Mouse (Mus musculus) MN1 (cell line): ENCODE measurements at regions not wholly inside any gene's neighbourhood (a gene's known extent, or its start where the extent isn't known, plus 50 kb on each side); places are given as distances from the start of the nearest gene placed in this dataset.

ENCODE experiments used
- DNase-seq: peaks from one replicate; pipeline ENCODE4 v3.0.0-alpha.2; 2016; ENCODE audit warnings: low spot score

GRCm38 (mm10) chr10:15592161-15592560 is 874.1 kb upstream of the Gje1 start:
- no peak for DNase-seq

GRCm38 (mm10) chr10:15586081-15586480 is 868.1 kb upstream of the Gje1 start:
- DNase-seq, result no peak

DNA sequence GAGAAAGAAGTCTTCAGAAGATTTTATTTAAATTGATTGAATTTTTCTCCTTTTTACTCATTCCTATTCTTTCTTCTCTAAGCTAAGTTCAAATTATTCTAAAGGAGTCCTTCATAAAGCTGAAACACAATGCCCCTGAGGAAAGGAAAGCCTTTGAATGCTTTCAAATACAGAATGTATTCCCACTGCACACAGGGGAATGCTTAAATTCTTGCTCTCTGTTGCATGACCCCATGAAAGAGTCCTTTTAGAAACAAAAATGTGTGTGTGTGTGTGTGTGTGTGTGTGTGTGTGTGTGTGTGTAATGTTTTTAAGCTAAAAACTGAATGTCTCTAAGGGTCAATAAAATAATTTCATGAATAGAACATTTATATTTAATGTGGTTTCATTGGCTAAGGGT is 846.1 kb upstream of the Gje1 start:
- no peak for DNase-seq

- DNase-seq, result no peak
Measured at GRCm38 (mm10) chr10:15553407-15554064, 835.5 kb upstream of the Gje1 start.

DNA sequence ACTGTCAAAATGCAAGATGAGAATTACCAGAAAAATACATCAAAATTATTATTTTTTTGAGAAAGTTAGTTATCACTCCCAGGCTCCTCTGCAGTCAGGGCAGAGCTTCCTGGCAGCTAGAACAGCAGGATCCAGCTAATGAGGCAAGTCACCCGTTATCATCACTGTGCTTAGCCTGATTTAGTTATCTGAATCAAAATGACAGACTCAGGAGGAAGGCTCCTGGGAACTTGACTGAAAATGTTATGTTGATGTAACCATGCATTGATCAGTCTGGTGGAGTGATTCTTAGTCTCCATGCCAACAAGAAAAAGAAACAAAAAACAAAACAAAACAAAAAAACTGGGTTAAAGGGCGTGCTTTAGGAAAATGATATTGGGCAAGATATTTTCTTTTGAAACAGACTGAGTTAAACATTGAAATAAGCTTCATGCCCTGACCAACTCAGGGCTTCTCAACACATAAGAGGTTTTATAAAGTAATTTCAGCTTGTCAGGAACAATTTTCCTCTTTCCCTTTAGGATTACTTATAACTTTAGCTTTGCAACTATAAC is 823.9 kb upstream of the Gje1 start:
- DNase-seq, result peak; percentile 27

GRCm38 (mm10) chr10:15540780-15541426 is 822.9 kb upstream of the Gje1 start:
- DNase-seq, result no peak

DNA sequence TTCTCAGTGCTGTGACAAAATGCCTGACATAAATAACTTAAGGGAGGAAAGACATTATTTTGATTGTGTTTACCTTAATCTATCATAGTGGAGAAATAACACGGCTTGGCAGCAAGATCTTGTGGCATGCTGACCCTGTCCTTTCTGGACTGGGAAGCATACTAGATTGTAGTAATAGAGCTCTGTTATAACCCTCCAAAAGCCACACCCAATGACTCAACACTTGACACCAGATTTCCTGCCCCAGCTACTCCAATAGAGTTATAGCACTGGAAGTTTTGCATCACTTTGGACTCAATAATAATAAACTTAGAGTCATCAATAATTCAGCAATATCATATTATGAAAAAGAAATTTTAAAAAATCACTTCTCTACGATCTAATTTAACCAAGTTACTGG is 818.0 kb upstream of the Gje1 start:
- DNase-seq, result no peak

DNA sequence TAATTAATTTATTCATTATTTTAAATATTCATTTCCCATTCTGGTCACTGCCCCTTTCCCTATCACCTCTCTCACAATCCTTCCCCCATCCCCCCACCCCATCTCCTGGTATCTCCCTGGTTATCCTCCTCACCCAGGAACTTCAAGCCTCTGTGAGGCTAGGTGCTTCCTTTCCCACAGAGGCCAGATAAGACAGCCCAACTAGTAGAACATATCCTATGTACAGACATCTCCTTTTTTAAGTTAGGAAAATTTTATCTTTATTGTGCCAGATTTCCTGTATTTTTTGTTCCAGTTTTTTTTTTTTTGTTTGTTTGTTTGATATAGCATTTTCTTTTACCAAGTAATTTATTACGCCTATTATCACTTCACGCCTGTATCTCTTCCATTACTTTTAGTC is 769.4 kb upstream of the Gje1 start:
- no peak for DNase-seq

DNA sequence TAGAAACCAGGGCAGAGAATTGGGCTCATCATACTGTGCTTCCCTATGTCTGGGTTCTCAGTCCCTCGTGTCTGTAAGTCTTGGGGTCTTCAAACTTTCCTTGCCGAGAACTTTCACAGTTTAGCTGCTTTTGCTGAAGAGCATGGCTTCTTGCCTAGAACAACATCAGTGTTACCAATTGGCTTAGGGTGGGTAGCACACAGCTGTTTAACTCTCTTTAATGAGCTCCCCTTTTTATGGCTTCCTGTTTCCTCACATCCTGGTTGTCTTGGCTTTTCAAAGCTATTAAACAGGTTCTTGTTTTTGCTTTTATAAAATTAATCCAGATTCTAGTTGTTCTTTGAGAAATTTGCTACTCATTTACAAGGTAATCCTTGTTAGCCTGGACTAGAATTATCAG is 725.3 kb upstream of the Gje1 start:
- DNase-seq, result no peak

- DNase-seq, result no peak
Measured at GRCm38 (mm10) chr10:15441216-15441615, 723.2 kb upstream of the Gje1 start.

DNA sequence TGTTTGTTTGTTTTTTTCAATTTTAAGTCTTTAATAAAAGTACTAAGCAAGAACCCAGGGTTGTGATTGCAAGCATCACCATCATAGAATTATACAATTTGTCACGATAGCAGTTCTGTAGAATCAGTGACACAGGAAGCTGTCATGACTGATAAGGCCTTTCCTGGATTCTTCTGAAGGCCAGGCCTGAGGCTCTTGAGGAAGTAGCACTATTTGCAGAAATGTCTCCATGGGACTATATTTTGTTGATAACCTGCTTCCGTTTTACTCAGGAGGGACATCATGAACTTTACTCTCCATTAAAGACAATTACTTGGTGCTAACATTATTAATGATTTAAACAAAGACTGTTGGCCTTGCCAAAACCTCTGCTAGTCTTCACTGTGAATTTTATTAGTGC is 708.7 kb upstream of the Gje1 start:
- DNase-seq, result no peak

- no peak for DNase-seq
Measured at GRCm38 (mm10) chr10:15406211-15406610, 688.2 kb upstream of the Gje1 start.

DNA sequence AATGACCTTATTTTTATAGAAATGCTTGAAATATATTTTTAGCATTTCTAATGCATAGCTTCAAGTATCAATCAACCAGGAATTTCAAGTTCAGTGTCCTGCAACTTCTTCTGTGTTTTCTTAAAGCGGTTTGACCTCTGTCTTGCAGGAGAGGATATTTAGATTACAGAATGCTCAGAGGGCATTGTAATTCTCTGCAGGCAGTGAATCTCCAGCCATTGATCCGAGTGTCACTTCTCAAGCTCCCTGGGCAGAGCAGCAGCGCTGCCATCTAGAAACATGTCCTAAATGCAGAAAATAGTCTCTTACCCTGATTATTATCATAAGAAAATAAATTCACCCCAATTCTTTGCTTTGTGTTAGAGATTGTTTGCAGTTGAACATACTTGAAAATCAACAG is 687.7 kb upstream of the Gje1 start:
- DNase-seq, result no peak

DNA sequence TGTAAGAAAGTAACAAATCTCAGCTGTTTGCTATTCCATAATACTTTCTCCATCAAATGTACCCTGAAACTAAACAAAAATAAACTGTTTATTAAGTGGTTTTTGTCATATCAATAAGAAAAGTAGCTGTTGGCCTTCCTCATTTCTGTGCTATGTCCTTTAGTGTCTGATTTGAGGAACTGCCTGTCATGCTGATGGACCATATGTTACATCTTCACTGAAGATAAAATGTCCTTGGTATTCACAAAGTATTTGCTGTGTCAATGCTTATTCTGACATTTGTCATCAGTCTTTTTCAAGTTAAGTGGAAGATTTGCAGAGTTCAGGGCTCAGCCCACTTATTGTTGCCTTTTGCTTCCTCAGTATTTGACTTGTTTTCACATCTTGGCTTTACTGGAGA is 682.0 kb upstream of the Gje1 start:
- DNase-seq, result no peak

- peak; percentile 34 for DNase-seq
Measured at GRCm38 (mm10) chr10:15397114-15397513, 679.1 kb upstream of the Gje1 start.

GRCm38 (mm10) chr10:15395295-15395694 is 677.3 kb upstream of the Gje1 start:
- DNase-seq, result no peak

DNA sequence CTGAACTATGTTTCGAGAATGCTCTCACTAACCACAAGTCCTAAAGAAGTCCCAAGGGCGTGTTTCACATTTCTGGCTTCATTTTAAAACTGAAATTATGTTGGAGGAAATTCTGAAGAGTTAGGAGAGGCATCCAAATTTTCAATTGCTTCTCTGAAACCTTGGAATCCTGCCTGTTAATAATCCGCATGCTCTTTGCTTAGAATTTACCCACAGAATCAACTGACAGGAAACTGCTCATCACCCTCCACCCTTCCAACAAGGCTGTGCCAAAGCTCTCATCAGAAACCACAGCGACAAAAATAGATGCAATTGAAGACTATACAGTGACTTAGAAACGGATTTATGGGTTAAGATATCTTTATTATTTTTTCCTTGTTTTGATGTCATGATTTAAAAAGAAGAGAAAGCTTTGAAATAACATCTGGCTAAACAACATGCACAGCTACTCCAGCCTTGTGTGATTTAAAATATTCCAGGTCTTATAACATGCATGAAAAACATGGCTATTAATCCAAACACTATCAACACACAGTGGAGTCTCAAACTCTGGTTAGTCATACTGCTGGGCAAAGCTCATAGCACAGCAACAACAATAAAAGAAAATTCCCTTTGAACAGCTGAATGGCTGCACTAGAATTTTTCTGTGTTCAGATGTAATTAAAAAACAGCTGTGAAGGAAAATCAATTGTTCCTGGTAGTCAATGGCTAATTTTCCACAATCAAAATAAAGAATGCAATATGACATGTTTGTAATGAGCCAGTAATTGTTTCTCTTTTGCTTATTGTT is 674.2 kb upstream of the Gje1 start:
- no peak for DNase-seq

- no peak for DNase-seq
Measured at GRCm38 (mm10) chr10:15373571-15373970, 655.6 kb upstream of the Gje1 start.
